Mouse (Mus musculus) ZHBTc4 (cell line): ENCODE measurements at regions not wholly inside any gene's neighbourhood (a gene's known extent, or its start where the extent isn't known, plus 50 kb on each side); places are given as distances from the start of the nearest gene placed in this dataset.

Source experiments
- DNase-seq: peaks from one replicate; pipeline ENCODE4 v3.0.0-alpha.2; 2011; ENCODE audit warnings: low read depth, low spot score

- peak; percentile 57 for DNase-seq
Observed at GRCm38 (mm10) chr14:86443921-86444835, 696.9 kb downstream of the Diaph3 start.

GRCm38 (mm10) chr14:86441895-86442679 lies 698.9 kb downstream of the Diaph3 start:
- no peak for DNase-seq

GRCm38 (mm10) chr14:86437383-86437782 lies 703.7 kb downstream of the Diaph3 start:
- DNase-seq: no peak

DNA sequence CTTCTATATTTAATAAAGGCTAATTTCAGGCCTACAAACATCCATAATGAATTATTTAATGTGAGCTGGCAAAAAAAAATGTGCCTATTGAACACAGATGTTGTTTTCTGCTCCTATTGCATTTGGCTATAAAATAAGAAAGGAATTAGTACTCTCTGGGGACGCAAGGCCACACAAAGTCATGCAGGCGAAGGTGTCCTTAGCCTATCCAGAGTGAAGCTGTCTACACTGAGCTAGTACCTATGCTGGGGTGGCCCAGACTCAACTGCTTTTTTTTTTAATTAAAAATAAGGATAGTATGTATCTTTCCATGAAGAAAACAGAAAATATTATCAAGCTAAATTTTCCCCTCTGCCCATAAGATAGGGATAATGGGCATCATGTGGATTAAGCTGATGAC lies 705.7 kb downstream of the Diaph3 start:
- no peak for DNase-seq

- no peak for DNase-seq
Observed at GRCm38 (mm10) chr14:86431215-86431816, 709.7 kb downstream of the Diaph3 start.

GRCm38 (mm10) chr14:86421881-86422280 lies 719.2 kb downstream of the Diaph3 start:
- no peak for DNase-seq

DNA sequence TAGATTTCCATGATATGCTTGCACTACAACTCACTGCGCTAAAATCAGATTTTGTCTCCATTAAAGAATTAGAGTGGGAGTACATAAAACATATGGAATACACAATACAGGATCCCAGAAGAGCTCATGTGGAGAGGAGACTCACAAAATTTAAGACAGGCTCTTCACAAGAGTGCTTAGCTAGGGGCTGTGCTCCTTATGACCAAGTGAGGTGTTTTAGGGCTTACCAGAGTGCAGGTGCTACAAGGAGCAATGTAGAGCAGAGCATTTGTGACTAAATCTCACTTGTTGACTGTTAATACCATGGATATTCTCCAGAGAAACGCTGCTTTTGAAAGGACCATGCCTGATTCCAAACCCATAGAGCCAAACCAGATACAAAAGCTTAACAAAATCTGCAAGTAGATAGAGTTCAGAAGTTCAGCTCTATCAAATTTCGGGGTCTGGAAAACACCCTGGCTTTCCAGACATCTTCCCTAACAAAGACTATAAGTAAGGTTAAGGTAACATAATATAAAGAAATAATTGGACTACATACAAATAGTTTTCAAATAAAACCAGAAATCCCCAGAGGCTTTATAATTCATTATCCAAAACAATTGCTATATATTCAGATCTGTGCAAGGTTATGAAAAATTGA lies 721.0 kb downstream of the Diaph3 start:
- DNase-seq: no peak

DNA sequence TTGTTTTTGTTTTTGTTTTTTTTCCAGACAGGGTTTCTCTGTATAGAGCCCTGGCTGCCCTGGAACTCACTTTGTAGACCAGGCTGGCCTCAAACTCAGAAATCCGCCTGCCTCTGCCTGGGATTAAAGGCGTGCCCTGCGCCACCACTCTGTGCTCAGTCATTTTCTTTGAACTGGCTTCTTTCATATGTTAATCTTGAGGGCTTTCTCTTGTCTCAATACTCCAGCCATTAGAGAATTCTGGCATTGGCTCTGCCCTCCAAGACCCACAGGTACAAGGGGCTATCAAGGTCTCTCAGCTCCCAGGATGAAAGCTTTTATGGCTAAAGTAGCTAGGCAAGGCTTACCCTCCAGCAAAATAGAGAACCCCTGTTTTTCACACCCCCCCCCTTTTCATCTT lies 744.2 kb downstream of the Diaph3 start:
- peak; percentile 67 for DNase-seq

DNA sequence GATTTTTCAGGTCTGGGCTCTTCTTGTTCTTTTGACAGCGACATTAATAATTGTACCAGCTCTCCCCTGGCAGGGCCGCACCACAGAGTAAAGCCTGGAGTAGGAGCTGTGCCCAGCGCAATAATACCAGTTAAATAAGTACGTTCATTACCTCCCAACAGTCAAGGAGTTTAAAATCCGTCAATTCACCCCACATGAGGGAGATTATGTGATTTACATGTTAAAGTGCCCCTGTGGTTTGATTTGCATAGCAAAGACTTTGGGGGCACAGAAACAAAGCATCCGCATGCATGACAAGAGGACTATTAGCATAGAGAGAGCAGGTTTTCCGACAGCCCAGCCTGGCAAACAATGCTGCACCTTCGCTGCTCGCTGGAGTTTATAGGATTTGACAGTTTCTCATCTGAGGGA lies 745.1 kb downstream of the Diaph3 start:
- DNase-seq: peak; percentile 90

DNA sequence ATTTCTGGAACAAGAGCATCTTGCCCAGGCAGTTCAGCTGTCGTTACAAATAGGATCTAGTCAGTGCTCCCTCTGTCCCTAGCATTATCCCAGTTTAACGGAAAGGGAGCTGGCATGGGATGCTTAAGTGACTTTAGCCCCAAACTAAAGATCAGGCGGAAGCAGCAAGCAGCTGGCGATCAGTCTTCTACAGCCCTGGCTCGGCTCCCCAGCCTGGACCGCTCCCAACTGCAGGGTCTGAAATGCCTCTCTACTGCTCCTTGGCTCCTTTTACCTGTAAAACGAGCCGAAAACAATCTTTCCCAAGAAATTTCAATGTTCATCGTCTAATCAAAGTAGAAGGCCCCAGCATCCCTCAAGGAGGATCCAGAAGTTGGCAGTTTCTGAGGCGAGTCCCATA lies 745.5 kb downstream of the Diaph3 start:
- DNase-seq: no peak

GRCm38 (mm10) chr14:86395068-86395467 lies 746.0 kb downstream of the Diaph3 start:
- DNase-seq: peak; percentile 4

DNA sequence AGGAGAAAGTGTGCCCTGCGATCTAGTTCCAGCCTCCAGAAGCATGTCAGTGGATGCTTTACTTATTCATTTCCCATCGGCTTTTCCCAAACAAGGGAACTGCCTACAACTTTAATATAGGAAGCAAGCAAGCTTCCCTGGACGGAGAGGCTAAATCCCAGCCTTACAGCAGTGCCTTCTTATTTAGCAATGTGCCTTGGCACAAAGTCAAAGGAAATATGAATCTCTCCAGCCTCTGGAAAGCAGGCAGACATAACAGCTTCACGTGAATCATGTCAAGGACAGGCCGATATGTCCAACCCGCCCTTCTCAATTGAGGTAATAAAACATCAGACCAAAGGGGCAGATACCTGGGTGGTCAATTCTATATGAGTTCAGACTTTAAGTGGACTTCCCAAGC lies 755.9 kb downstream of the Diaph3 start:
- DNase-seq: no peak

DNA sequence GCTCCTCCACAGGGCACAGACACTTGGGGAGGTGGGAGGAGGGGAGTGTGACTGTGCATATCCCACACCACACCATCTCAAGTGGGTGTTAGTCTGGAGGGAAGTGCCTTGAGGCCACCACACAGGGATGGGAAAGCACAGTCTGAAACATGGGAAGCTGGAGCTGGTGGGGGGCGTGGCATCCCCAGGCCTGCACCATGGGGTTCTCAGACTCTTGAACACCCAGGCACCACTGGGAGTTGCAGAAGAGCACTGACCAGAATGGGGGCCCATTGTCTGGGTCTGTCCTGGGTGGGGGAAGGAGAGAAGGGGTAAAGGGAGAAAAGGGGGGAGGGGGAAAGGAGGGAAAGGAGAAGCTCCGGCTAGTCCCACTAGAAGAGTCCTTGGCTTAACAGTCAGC lies 776.0 kb downstream of the Diaph3 start:
- no peak for DNase-seq

DNA sequence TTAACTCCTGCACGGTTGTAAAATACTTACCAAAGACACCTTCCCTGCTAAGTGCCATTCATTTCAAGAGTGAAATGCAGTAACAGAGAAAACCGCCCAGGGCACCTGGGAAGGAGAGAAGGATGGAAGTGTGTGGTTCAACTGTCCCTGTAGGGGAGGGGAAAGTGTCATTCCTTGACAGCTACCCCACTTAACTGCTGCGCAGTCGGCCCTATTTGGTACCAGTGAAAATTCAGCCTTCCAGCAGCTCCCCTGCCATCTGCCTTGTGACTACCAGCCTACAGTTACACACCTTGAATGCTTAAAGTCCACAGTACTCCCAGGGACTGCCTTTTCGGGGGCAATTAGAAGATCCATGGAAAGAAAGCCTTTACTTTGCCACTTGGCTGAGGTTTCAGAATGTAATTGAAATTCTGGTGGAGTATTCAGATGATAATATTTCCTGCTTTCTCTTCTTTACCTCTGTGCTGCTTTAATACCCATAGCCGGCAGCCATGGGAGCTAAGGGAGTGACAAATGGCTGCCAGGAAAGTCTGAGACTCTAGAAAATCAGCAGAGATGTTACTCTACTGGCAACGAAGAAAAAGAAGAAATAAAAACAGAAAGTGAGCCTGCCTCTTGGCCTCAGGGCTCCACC lies 780.5 kb downstream of the Diaph3 start:
- peak; percentile 36 for DNase-seq

GRCm38 (mm10) chr14:86358584-86358983 lies 782.5 kb downstream of the Diaph3 start:
- peak; percentile 36 for DNase-seq

GRCm38 (mm10) chr14:86350526-86350925 lies 790.5 kb downstream of the Diaph3 start:
- no peak for DNase-seq

- no peak for DNase-seq
Observed at GRCm38 (mm10) chr14:86339007-86339406, 802.0 kb downstream of the Diaph3 start.

- no peak for DNase-seq
Observed at GRCm38 (mm10) chr14:86337052-86337451, 804.0 kb downstream of the Diaph3 start.

DNA sequence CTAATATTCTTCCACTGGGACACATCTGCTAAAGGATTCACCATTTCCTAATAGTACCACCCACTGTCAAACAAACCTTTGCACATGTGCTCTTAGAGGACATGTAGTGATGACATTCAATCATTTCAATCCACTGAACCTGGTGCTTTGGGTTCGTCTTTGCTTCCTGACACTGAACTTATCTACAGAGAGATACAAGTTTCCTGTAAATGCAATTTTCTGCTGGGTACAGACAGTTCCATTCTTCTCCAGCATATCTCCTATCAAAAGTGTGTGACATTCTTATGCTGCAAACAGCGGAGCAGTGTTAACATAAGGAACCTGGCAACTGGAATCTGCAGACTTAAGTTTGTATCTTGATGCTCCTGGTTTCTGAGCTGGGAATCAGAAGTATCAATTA lies 805.8 kb downstream of the Diaph3 start:
- DNase-seq: no peak

DNA sequence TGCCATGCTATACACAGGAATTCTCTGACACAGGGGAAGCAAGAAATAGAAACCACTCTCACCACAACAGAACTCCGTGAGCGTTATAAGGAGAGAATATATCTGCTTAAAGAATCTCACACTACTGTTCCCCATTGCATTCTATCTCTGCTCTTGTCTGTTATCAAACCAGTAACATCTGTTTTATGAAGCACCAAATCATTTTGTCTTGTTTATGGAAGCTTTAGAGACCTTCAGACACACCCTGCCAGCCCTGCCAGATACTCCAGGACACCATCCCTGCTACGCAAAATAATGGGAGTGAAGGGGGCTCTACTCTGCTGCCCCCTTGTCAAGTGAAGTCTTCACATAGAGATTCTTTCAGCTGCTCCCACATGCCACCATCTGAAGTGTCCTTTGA lies 811.9 kb downstream of the Diaph3 start:
- no peak for DNase-seq

- DNase-seq: no peak
Observed at GRCm38 (mm10) chr14:86327646-86328045, 813.4 kb downstream of the Diaph3 start.
